Mouse (Mus musculus) C2C12 (cell line): Measurements from ENCODE around the gene Dgkg.

ENCODE experiments used
- CEBPB ChIP-seq: IDR thresholded peaks from one replicate; pipeline ENCODE4 v1.6.1; 2011; ENCODE audit warnings: low read depth, mild to moderate bottlenecking, control low read depth, moderate library complexity
- CTCF ChIP-seq: IDR thresholded peaks from one replicate; pipeline ENCODE4 v1.5.1; 2011; ENCODE audit not compliant: control insufficient read depth, insufficient read depth, insufficient read length
- MAX ChIP-seq: IDR thresholded peaks from one replicate; pipeline ENCODE4 v1.6.1; 2011; ENCODE audit warnings: mild to moderate bottlenecking, control low read depth
- MYOD1 ChIP-seq: IDR thresholded peaks from one replicate; pipeline ENCODE4 v1.6.1; 2011; ENCODE audit warnings: low read depth; ENCODE audit not compliant: control insufficient read depth, insufficient read length
- MYOG ChIP-seq: IDR thresholded peaks from one replicate; pipeline ENCODE4 v1.6.1; 2011; ENCODE audit not compliant: control insufficient read depth, insufficient read length; ENCODE audit errors: extremely low read depth
- USF1 ChIP-seq: IDR thresholded peaks from one replicate; pipeline ENCODE4 v1.6.1; 2011; ENCODE audit warnings: low read depth, mild to moderate bottlenecking, control low read depth, moderate library complexity

- no peak for TF ChIP-seq CTCF
- no peak for TF ChIP-seq MYOG
- no peak for TF ChIP-seq MYOD1
- TF ChIP-seq MAX: no peak
- TF ChIP-seq CEBPB: no peak
- no peak for TF ChIP-seq USF1
Measured at GRCm38 (mm10) chr16:22596394-22596793, 60.6 kb downstream of the Dgkg start.
